Mouse (Mus musculus) common myeloid progenitor, adult 5-6 weeks (primary cell): ENCODE data around the gene Mgea5. TPM values are rescaled to one million over a fixed set of nuclear protein-coding genes. Genes with fewer than 3 reads are reported as not detected.

Source experiments
- ATAC-seq: replicated peaks from 2 replicates; pipeline ENCODE4 v1.8.0; 2016; ENCODE audit warnings: low read depth, mild to moderate bottlenecking, moderate TSS enrichment, inconsistent platforms; ENCODE audit not compliant: poor library complexity, severe bottlenecking
- total RNA-seq: library from RNA; stranded (forward); fragments of 200-1000, 187-1606 nt; gene quantifications from 2 replicates; pipeline ENCODE4 v1.2.3, GENCODE M21; 2017

Mgea5 gene
- total RNA-seq, 1 experiment from 2014 or later: 182 TPM

DNA sequence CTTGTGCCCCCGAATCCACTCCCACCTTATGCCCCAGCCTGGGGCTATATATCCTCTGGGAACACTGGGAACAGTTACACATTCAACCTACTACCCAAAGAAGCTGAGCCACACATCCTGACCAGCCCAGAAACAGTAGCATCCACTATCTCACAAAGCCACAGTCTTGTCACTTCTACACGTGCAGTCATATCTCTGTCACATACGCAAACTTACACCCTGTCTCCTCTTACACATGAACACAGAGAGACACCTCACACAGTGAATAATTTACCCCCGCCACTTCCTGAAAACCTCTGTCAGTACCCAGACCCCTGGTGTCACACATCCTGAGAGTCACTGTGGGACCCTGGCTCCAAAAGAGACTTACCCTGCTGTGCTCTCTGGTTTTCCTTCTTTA lies 19.1 kb upstream of the Mgea5 start:
- ATAC-seq: peak; percentile 20; the same call in 1 of the 2 replicates

DNA sequence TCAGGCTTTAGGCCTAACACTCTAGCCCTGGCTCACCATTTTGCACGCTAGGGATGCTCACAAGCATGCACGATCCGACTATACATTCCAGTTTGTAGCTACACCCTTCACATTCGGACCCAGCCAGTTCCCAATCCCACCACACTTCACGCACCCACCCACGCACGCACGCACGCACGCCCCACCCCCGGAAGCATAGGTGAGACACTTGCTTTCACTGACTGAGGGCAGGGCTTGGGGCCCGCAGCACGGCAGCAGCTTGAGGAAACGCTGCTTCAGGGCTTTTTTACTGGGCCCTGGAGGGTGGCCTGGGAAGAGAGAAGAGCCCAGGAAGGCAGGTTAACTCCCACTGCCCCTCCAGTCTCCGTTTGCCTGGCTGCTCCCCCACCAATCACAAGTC lies 13.2 kb upstream of the Mgea5 start:
- no peak for ATAC-seq

DNA sequence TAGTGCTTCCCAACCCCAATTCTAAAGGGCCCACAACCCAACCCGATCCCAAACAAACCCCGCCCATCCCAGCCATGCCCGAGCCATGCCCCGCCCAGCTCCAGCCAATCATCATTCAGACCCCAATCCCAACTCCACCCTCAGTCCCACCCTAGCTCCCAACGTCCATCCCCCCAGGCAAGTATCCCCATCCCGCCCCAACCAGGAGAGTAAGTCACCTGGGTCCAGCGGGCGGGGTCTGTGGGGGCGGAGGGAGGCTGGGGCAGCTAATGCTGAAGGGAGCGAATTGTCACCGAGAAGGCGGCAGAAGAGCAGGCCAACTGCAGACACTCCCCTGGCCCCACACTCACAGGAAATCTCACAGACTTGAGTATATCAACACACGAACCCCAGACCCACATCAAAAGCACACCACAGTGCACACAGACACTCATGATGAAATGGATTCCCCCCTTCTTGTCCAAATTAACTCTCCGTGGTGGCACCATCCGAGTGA lies 12.5 kb upstream of the Mgea5 start:
- ATAC-seq: no peak

DNA sequence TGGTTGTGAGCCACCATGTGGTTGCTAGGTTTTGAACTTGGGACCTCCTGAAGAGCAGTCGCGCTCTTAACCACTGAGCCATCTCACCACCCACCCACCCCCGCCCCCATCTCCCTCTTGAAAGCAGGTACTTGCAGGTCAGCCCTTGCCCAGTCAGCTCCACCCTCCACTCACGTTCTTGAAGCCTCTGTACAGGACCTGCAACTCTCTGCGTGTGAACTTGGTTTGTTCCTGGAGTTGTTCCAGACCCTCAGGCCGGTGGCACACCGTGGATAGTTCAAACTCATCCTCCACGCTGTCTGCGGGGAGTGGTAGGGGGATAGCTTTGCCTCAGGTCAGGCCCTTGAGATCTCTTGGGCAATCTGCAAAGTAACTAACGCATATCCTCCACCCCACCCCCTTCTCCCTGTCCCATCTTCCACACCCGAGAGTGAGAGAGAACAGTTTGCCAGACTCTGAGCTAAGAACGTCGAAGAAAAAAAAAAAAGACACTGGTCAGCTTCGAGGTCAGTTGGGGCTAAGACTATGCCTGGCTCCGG lies 11.8 kb upstream of the Mgea5 start:
- ATAC-seq: no peak

DNA sequence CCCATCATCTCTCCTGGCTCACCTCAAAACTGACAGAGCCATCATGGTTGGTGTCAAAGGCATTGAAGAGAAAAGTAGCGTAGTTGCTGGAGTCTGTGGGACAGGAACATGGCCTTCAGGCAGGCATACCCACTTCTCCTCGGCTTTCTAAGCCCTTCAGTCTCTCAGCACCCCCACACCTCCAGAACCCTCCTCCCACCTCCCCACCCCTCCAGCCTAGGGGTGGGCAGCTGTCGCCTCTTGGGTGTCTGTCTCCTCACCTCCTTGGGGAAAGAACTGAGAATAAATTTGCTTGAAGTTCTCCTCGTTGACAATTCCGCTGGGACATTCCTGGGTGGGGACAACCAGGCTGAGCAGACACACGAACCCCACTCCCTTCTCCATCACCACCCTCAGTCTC lies 11.1 kb upstream of the Mgea5 start:
- ATAC-seq: no peak

DNA sequence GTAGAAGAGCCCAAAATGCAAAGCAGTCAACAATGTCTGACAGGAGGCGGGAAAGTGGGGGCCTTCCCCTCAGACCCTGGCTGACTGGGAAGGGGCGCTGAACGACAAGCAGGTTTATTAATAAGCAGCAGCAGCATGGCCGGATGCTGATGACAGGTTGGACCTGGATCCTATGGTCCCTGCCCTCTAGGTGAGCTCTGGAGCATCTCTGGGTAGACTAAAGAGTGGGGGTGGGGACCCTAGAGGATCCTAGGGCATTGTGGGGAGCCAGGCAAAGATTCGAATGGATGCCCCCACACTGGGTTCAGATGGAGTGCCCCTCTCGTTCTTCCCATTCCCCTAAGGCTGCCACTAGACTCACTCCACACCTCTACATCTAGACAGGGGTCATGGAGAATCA lies 8.8 kb upstream of the Mgea5 start:
- ATAC-seq: no peak

DNA sequence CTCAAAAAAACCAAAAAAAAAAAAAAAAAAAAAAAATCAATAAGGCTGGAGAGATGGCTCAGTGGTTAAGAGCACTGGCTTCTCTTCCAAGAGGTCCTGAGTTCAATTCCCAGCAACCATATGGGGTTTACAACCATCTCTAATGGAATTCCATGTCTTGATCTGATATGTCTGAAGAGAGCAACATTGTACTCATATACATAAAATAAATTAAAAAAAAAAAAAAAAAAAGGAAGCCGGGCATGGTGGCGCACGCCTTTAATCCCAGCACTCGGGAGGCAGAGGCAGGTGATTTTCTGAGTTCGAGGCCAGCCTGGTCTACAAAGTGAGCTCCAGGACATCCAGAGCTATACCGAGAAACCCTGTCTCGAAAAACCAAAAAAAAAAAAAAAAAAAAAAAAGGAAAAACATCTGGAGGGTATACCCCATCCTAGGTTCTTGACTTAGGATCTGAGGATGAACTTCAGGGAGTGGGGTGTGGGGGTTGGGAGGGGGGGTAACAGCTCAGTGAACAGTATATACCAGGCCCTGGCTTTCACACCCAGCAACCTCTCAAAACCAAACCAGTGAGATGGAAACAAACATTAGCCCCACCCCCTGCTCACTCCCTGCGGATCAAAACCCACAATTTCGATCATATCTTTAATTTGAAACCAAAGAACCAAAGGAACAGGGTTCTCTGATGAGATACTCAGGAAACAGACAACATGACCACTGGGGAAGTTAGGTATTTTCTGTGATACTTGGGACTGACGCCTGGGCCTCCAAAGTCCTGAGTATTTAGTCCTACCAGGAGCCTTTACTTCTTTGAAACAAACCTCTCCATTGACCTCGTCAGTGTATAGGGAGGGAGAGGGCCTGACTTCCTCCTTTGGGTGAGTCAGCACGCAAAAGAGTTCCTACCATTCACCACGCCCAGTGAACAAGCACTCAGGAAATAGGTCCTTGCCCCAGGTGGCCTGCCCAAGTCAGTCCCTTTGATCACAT lies 6.5 kb upstream of the Mgea5 start:
- ATAC-seq: peak; percentile 93

DNA sequence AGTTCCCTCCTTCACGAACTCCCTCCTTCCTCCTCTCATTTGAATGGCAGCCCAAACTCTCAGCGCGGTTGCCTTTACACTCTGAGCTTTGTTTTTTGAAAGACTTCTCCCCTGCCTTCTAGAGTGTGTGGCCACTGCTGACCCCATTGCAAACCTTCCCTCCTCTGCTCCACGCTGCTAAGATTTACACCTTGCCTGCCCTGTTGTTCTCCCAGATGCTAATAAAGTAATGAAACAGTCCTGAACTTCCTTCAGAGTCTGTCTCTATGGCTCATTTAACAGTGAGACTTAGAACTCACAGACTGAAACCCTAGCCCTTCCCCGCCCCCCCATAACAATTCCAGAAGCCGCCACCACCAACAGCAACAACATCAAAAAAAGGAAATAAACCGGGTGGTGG lies 5.7 kb upstream of the Mgea5 start:
- ATAC-seq: no peak

DNA sequence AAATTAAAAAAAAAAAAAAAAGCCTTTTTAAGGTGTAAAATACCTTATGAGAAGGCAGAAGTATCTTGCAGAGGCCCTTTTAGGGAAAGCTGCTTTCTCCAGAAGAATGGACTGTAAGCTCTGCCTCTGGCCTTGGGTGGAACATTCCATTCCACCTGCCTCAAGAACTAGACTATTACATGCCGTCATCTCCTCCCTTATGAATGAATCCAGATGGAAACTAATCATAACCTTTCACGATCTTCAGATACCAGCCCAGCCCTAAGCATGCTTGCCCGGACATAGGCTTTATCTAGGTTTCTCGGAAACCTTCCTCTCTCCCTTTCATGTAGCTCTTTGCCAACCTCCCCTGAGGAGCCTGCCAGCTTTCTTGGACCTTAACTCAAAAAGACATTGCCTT lies 4.7 kb upstream of the Mgea5 start:
- ATAC-seq: no peak

DNA sequence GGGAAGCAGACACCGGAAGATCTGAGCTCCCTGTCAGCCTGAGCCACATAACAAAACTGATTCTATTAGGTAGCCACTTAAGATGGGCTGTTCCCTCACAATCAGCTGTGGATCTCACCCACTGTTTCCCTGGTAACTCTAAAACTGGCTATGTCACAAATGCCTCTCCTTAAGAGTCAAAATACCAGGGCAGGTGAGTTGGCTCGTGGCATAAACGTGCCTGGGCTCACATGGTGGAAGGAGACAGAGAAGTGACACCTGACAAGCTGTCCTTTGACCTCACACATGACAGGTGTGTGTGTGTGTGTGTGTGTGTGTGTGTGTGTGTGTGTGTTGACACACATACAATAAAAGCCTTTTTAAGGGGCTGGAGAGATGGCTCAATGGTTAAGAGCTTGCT lies 3.8 kb upstream of the Mgea5 start:
- no peak for ATAC-seq

DNA sequence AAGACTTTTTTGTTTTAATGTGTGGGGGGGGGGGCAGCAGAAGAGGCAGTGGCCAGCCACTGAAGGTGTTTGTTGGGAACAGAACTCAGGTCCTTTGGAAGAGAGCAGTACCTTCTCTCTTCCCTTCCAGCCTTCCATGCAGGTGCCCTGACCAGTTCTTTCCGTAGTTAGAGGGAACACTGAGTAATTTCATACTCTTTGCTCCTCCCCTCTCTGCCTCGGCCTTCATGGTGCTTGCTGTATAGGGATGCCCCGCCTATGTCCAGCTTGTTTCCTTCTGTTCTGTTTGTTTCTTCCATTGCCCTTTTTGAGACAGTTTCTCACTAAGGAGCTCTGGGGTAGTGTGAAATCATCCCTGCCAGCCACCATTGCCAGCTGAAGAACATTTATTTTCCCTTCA lies 1.8 kb upstream of the Mgea5 start:
- ATAC-seq: no peak

DNA sequence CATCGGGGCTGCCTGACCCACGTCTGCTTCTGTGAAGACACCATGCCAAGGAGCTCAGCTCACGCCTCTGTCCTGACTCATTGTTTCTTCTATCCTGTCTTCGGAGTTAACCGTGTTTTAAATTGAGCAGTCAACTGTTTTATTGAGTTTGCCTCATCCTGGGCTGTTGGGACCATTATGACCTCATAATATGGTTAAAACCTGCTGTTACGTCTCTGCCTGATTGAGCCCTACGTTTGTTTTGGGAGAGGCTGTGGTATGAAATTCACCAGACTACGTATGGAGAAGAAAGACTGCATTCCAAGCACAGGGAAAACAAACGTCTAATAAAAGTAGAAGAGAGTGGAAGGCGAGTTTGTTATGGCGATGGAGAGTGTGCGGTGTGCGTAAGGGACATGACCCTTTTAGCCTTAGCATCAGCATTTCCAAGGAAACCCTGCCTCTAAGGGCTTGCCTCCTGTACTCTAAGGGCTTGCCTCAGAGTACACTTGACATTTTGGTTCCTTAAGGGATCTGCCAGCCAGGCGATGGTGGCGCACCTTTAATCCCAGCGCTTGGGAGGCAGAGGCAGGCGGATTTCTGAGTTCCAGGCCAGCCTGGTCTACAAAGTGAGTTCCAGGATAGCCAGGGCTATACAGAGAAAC lies 418 bp upstream of the Mgea5 start:
- ATAC-seq: no peak

DNA sequence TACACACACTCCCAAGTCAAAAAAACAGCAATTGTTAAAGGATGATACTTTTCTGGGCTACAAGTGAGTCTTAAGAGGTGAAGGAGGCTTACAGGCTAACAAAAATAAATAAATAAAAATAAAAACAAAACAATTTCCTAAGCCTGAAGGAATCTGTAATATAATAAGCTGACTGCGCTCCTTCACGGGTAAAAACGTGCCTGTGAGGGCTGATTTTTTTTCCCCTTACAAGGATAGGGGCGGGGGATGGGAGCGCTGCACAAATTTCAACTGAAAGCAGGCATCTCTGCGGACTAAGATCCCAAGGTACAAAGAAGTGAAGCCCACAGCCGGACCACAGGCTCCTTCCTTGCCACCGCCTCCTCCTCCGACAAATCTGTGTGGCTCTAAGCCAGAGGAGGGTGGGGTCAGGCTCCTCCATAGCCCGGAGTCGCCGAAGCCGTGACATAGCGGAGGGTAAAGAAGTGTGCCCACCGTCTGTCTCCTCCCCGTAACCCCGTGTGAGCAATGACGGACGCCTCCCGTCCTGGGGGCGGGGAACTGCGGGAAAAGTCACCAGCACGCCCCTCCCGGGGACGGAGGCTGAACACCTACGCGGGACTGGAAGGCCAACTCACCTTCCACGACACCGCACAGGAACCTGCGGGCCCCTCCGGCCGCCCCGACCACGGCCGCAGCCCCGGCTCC lies 1.2 kb downstream of the Mgea5 start:
- ATAC-seq: peak; percentile 55

DNA sequence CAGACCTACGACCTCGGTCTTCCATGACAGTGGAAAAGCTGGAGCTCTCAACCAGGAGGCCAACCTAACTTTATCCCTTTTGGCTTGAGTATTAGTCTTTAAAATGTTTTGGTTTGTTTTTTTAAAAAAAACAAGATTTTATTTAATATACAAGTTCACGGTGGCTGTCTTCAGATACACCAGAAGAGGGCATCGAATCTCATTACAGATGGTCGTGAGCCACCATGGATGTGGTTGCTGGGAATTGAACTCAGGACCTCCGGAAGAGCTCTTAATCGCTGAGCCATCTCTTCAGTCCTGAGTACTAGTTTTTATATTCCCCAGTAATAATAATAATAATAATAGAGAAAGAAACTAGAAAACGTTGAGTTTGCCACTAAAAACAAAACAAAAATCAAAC lies 2.0 kb downstream of the Mgea5 start:
- ATAC-seq: no peak

DNA sequence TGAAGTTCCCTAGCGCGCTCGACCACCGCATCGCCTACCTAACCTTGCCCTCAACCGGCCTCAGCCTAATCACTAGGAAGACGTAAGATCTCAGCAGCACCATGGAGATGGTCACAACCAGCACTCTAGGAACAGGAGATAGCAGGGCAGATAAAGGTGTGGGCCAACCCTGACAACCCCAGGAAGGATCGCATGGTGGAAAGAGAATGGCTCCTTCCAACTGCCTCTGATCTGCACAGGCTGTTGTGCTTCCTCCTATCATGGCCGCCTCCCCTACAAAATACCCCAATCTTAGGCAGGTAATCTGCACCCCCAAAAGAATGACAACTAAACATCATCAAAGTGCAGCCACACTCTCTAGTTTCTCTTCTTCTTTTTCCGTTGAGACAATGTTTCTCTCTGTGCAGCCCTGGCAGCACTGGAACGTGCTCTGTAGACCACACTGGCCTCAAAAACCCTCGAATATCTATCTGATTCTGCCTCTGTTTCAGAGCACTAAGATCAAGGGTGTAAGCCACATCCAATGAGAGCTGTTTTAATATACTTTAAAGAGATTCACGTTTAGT lies 3.2 kb downstream of the Mgea5 start:
- ATAC-seq: no peak

DNA sequence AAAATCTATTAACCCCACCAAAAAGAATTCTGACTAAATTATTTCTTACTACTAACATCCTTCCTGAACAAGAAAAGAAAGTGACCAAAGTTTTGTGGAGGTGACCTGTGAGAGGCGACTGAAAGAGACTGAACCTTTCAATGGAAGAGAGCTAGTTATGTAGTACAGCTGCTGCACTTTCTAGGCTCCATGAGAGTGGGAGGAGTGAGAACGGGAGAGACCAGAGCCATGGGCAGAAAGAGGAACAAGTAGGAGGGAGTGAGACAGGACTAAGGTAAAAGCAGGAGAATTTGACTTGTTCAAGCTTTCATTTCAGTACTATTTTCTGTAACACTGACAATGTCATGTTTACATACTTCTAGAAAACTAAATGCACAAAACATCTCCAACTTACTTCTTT lies 8.2 kb downstream of the Mgea5 start:
- ATAC-seq: no peak

DNA sequence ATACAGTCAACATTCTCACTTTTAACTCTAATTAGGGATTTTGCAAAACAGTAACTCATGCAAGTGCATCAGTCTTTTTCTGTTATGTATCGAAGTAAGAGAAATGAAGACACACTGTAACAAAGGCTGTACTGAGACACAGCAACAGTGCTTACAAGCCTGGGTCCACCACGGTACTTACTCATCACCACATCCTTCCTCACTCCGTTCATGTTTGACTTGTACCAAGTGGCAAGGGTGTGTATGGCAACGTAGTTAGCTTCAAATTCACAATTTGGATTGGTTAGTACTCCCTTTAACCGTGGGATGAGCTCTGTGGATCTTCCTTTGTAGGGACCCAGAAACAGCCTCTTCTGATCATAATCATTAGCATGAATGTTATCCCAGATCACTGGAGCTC lies 12.1 kb downstream of the Mgea5 start:
- no peak for ATAC-seq

DNA sequence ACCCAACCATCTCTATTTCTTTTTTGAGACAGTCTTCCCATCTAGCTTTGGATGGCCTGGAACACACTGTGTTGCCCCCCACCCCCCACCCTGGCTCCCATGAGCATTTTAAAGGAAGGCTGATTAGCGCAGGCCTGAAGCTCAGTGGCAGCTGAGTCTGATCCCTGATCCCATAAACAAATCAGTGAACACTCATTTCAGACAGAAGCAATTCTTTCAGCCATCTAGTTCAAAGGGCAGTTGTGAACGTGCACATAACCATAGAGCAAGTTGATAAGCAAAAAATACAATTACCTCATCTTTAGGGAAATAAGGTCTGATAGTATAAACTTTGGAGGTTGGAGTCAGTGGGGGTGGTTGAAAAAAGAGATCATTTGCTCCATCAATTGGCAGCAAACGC lies 22.8 kb downstream of the Mgea5 start:
- ATAC-seq: no peak

DNA sequence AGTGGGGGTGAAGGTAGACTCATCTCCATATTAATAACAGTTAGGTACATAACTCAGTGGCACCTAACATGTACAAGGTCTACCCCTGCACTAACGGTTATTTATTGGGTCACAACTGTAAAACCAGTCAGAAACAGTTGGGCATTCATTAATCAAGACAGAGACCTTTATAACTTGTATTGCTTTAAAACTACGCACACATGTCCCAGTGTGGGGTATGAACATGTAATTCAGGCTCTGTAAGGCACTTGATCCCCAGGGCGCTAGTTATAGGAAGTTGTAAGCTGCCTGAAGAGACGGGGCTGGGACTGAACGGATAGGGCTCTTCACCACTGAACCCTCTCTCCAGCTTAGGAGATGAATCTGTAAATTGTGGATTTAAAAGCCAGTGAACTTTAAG lies 25.0 kb downstream of the Mgea5 start:
- ATAC-seq: no peak

DNA sequence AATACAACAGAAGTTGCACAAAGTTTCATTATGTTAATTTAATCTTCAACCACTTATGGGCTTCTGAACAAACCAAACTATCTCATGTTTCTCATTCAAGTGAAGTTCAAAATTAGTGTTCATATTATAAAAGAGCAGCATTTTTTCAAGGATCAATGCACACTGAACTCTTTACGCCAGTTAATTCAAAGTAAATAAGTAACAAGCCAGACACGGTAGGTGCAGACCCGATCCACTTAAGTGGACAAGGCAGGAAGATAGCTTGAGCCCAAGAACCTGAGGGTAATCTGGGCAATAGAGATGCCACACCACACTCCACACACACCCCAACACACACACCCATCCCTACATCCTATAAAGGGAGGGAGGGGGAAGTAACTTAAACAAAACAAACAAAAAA lies 30.1 kb downstream of the Mgea5 start:
- ATAC-seq: no peak
